Mouse (Mus musculus): Measurements from ENCODE around the gene Rbfox1. TPM values are rescaled to one million over a fixed set of nuclear protein-coding genes. Genes with fewer than 3 reads are reported as not detected.
A peak's percentile ranks its signal among the peaks of the same experiment; 100 is the strongest.

Rbfox1 gene
- polyA plus RNA-seq, 1 experiment = 98.9 TPM

GRCm38 (mm10) chr16:7223265-7223664 lies 1338.1 kb downstream of the Rbfox1 start:
- TF ChIP-seq CTCF (IDR thresholded peaks at IDR 0.05; ENCODE audit: borderline replicate concordance, extremely low read depth, insufficient read depth, insufficient read length) (no peak), POLR2A (IDR thresholded peaks at IDR 0.05; ENCODE audit: borderline replicate concordance, extremely low read depth, insufficient read depth, insufficient read length, poor library complexity, severe bottlenecking) (no peak)
- DNase-seq (ENCODE audit: low read depth) = no peak

- no peak for TF ChIP-seq CTCF (IDR thresholded peaks at IDR 0.05; ENCODE audit: borderline replicate concordance, extremely low read depth, insufficient read depth, insufficient read length)
- no peak for TF ChIP-seq POLR2A (IDR thresholded peaks at IDR 0.05; ENCODE audit: borderline replicate concordance, extremely low read depth, insufficient read depth, insufficient read length, poor library complexity, severe bottlenecking)
- DNase-seq (ENCODE audit: low read depth) = peak; percentile 80
These were observed 1340.8 kb downstream of the Rbfox1 start for GRCm38 (mm10) chr16:7226000-7226399.

- DNase-seq (ENCODE audit: low read depth) = peak; percentile 22
- TF ChIP-seq POLR2A (IDR thresholded peaks at IDR 0.05; ENCODE audit: borderline replicate concordance, extremely low read depth, insufficient read depth, insufficient read length, poor library complexity, severe bottlenecking) (no peak), CTCF (IDR thresholded peaks at IDR 0.05; ENCODE audit: borderline replicate concordance, extremely low read depth, insufficient read depth, insufficient read length) (no peak)
These were observed 1343.1 kb downstream of the Rbfox1 start for GRCm38 (mm10) chr16:7228246-7228645.

GRCm38 (mm10) chr16:7229232-7229631 lies 1344.1 kb downstream of the Rbfox1 start:
- DNase-seq (ENCODE audit: low read depth) = no peak
- no peak for TF ChIP-seq CTCF (IDR thresholded peaks at IDR 0.05; ENCODE audit: borderline replicate concordance, extremely low read depth, insufficient read depth, insufficient read length)

- TF ChIP-seq POLR2A (IDR thresholded peaks at IDR 0.05; ENCODE audit: borderline replicate concordance, extremely low read depth, insufficient read depth, insufficient read length, poor library complexity, severe bottlenecking) (no peak), CTCF (IDR thresholded peaks at IDR 0.05; ENCODE audit: borderline replicate concordance, extremely low read depth, insufficient read depth, insufficient read length) (no peak)
- DNase-seq (ENCODE audit: low read depth) = peak; percentile 29
These were observed 1356.5 kb downstream of the Rbfox1 start for GRCm38 (mm10) chr16:7241627-7242026.

- no peak for DNase-seq (ENCODE audit: low read depth)
- TF ChIP-seq CTCF (IDR thresholded peaks at IDR 0.05; ENCODE audit: borderline replicate concordance, extremely low read depth, insufficient read depth, insufficient read length) = no peak
- TF ChIP-seq POLR2A (IDR thresholded peaks at IDR 0.05; ENCODE audit: borderline replicate concordance, extremely low read depth, insufficient read depth, insufficient read length, poor library complexity, severe bottlenecking) = no peak
These were observed 1357.3 kb downstream of the Rbfox1 start for GRCm38 (mm10) chr16:7242501-7242900.

GRCm38 (mm10) chr16:7244382-7244781 lies 1359.2 kb downstream of the Rbfox1 start:
- DNase-seq (ENCODE audit: low read depth) = no peak
- no peak for TF ChIP-seq CTCF (IDR thresholded peaks at IDR 0.05; ENCODE audit: borderline replicate concordance, extremely low read depth, insufficient read depth, insufficient read length)

GRCm38 (mm10) chr16:7251696-7252095 lies 1366.5 kb downstream of the Rbfox1 start:
- DNase-seq (ENCODE audit: low read depth) = peak; percentile 11
- TF ChIP-seq CTCF (IDR thresholded peaks at IDR 0.05; ENCODE audit: borderline replicate concordance, extremely low read depth, insufficient read depth, insufficient read length) (no peak), POLR2A (IDR thresholded peaks at IDR 0.05; ENCODE audit: borderline replicate concordance, extremely low read depth, insufficient read depth, insufficient read length, poor library complexity, severe bottlenecking) (no peak)

- TF ChIP-seq POLR2A (IDR thresholded peaks at IDR 0.05; ENCODE audit: borderline replicate concordance, extremely low read depth, insufficient read depth, insufficient read length, poor library complexity, severe bottlenecking) (no peak), CTCF (IDR thresholded peaks at IDR 0.05; ENCODE audit: borderline replicate concordance, extremely low read depth, insufficient read depth, insufficient read length) (no peak)
- DNase-seq (ENCODE audit: low read depth) = no peak
These were observed 1372.2 kb downstream of the Rbfox1 start for GRCm38 (mm10) chr16:7257366-7257765.

- no peak for TF ChIP-seq POLR2A (IDR thresholded peaks at IDR 0.05; ENCODE audit: borderline replicate concordance, extremely low read depth, insufficient read depth, insufficient read length, poor library complexity, severe bottlenecking)
- TF ChIP-seq CTCF (IDR thresholded peaks at IDR 0.05; ENCODE audit: borderline replicate concordance, extremely low read depth, insufficient read depth, insufficient read length) = no peak
- DNase-seq (ENCODE audit: low read depth) = no peak
These were observed 1378.1 kb downstream of the Rbfox1 start for GRCm38 (mm10) chr16:7263261-7263660.

- TF ChIP-seq POLR2A (IDR thresholded peaks at IDR 0.05; ENCODE audit: borderline replicate concordance, extremely low read depth, insufficient read depth, insufficient read length, poor library complexity, severe bottlenecking) (no peak), CTCF (IDR thresholded peaks at IDR 0.05; ENCODE audit: borderline replicate concordance, extremely low read depth, insufficient read depth, insufficient read length) (no peak)
- peak; percentile 55 for DNase-seq (ENCODE audit: low read depth)
These were observed 1380.6 kb downstream of the Rbfox1 start for GRCm38 (mm10) chr16:7265715-7266114.

- TF ChIP-seq POLR2A (IDR thresholded peaks at IDR 0.05; ENCODE audit: borderline replicate concordance, extremely low read depth, insufficient read depth, insufficient read length, poor library complexity, severe bottlenecking) (no peak), CTCF (IDR thresholded peaks at IDR 0.05; ENCODE audit: borderline replicate concordance, extremely low read depth, insufficient read depth, insufficient read length) (no peak)
- DNase-seq (ENCODE audit: low read depth) = no peak
These were observed 1390.3 kb downstream of the Rbfox1 start for GRCm38 (mm10) chr16:7275501-7275900.

- TF ChIP-seq CTCF (IDR thresholded peaks at IDR 0.05; ENCODE audit: borderline replicate concordance, extremely low read depth, insufficient read depth, insufficient read length) (peak; percentile 12; the same call in 1 of the 2 replicates), POLR2A (IDR thresholded peaks at IDR 0.05; ENCODE audit: borderline replicate concordance, extremely low read depth, insufficient read depth, insufficient read length, poor library complexity, severe bottlenecking) (no peak)
- DNase-seq (ENCODE audit: low read depth) = no peak
These were observed 1390.7 kb downstream of the Rbfox1 start for GRCm38 (mm10) chr16:7275901-7276300.

All from brain, embryonic 14.5 days (tissue).